Mouse (Mus musculus) thymus, adult 2 months (tissue): ENCODE measurements around the gene Trnp1. TPM values are rescaled to one million over a fixed set of nuclear protein-coding genes. Genes with fewer than 3 reads are reported as not detected.

Source experiments
- DNase-seq: peaks from one replicate; pipeline ENCODE4 v3.0.0; 2021
- H3K27ac ChIP-seq: fragments of 200-500 bp; 2 replicates; pipeline ENCODE4 v1.5.1; 2012; ENCODE audit warnings: low read length, control low read depth; ENCODE audit not compliant: control insufficient read depth, insufficient read depth
- H3K27me3 ChIP-seq: fragments of 200-500 bp; 2 replicates; pipeline ENCODE4 v1.6.1; 2012; ENCODE audit warnings: mild to moderate bottlenecking, low read length, moderate library complexity, mixed read lengths; ENCODE audit not compliant: control insufficient read depth, insufficient read depth
- H3K36me3 ChIP-seq: fragments of 200-500 bp; 2 replicates; pipeline ENCODE4 v1.6.1; 2012; ENCODE audit warnings: mild to moderate bottlenecking, low read length, moderate library complexity; ENCODE audit not compliant: control insufficient read depth, insufficient read depth
- H3K4me1 ChIP-seq: fragments of 200-500 bp; replicated peaks from 2 replicates; pipeline ENCODE4 v1.6.1; 2012; ENCODE audit warnings: low read length; ENCODE audit not compliant: control insufficient read depth, insufficient read depth
- H3K4me3 ChIP-seq: fragments of 200-500 bp; 2 replicates; pipeline ENCODE4 v1.5.1; 2012; ENCODE audit warnings: mild to moderate bottlenecking, low read length, control low read depth, moderate library complexity; ENCODE audit not compliant: control insufficient read depth, insufficient read depth
- CTCF ChIP-seq: fragments of 200-500 bp; IDR thresholded peaks from 2 replicates; pipeline ENCODE4 v1.5.1; 2012; ENCODE audit warnings: mild to moderate bottlenecking, control low read depth, low read length, moderate library complexity, borderline replicate concordance; ENCODE audit not compliant: control insufficient read depth, poor library complexity, insufficient read depth; ENCODE audit errors: extremely low read depth
- POLR2A ChIP-seq: fragments of 200-500 bp; IDR thresholded peaks from 2 replicates; pipeline ENCODE4 v1.6.1; 2012; ENCODE audit warnings: mild to moderate bottlenecking, low read length, control low read depth, moderate library complexity; ENCODE audit not compliant: control insufficient read depth, poor library complexity, insufficient read depth; ENCODE audit errors: extremely low read depth
- WGBS: fragments of 180-500 bp; shearing (Covaris S2); methylation state at CpG from one replicate; pipeline ENCODE4 v1.1.7; 2018; 5-methylcytosine and 5-hydroxymethylcytosine counted together
- polyA plus RNA-seq: library from polyadenylated mRNA; depleted of rRNA; stranded (reverse); fragments of >200 nt; gene quantifications from 2 replicates; pipeline ENCODE4 v1.2.3, GENCODE M21; 2012; rRNA removed

The Trnp1 gene
- polyA plus RNA-seq, 1 experiment = 1.5 TPM

GRCm38 (mm10) chr4:133447366-133447765 is 51.0 kb downstream of the Trnp1 start:
- no peaks in the 10 kb centered on the region; the same call in 1 of the 2 replicates for H3K27me3 ChIP-seq
- WGBS = 66% methylated on average over 5 of the region's 5 CpGs

DNA sequence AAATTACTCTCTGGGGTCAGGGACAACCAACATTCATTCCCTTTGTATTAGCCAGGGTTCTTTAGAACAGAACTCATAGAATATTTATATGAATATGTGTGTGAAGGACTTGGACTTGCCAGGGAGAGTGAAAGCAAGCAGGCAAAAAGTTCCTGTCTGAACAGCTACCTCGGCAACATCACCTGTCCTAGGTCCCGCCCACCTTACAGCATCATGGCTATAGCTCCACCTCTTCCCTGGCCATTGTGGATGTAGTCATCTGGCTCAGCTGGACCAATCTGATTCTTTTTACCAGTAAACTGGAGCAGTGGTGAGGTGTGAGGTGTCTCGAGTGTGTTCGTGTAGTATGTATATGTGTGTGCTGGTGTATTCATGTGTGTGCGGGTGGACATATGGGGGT is 52.6 kb downstream of the Trnp1 start:
- Histone ChIP-seq H3K4me3 (no peak overlapping the region), H3K27ac (no peak overlapping the region), H3K4me1 (no peaks in the 10 kb centered on the region), H3K36me3 (no peaks in the 10 kb centered on the region), H3K27me3 (no peaks in the 10 kb centered on the region)
- TF ChIP-seq POLR2A (no peak), CTCF (no peak)
- no peak for DNase-seq
- WGBS = 96% methylated on average over 5 of the region's 5 CpGs

More at GRCm38 (mm10) chr4:133447366-133447765, 51.0 kb downstream of the Trnp1 start:
- TF ChIP-seq CTCF = no peak
- TF ChIP-seq POLR2A = no peak
- H3K4me3 ChIP-seq = no peak overlapping the region
- H3K36me3 ChIP-seq = no peaks in the 10 kb centered on the region
- no peaks in the 10 kb centered on the region for H3K4me1 ChIP-seq
- no peak for DNase-seq
- no peak overlapping the region for H3K27ac ChIP-seq

GRCm38 (mm10) chr4:133443085-133443484 is 55.3 kb downstream of the Trnp1 start:
- Histone ChIP-seq H3K27me3 (no peaks in the 10 kb centered on the region), H3K36me3 (no peaks in the 10 kb centered on the region), H3K4me1 (peaks cover 16% of the 10 kb centered on the region), H3K27ac (no peak overlapping the region), H3K4me3 (no peak overlapping the region)
- WGBS = 67% methylated on average over 5 of the region's 5 CpGs
- no peak for DNase-seq
- TF ChIP-seq CTCF = no peak
- TF ChIP-seq POLR2A = no peak

GRCm38 (mm10) chr4:133442194-133442593 is 56.2 kb downstream of the Trnp1 start:
- H3K4me3 ChIP-seq = no peak overlapping the region
- H3K27me3 ChIP-seq = no peaks in the 10 kb centered on the region
- 97% methylated on average over 3 of the region's 3 CpGs for WGBS
- TF ChIP-seq CTCF = no peak
- no peak for TF ChIP-seq POLR2A
- no peak overlapping the region for H3K27ac ChIP-seq
- no peak for DNase-seq
- H3K36me3 ChIP-seq = no peaks in the 10 kb centered on the region
- peaks cover 16% of the 10 kb centered on the region for H3K4me1 ChIP-seq

Other genes with a start within 250 kb of the Trnp1 start
- 39.7 and 45.2 TPM in 2 replicates for gene Sytl1, start 235.4 kb downstream of the Trnp1 start, polyA plus RNA-seq
- 134 and 143 TPM in 2 replicates for gene Tmem222, start 220.8 kb downstream of the Trnp1 start, polyA plus RNA-seq
- 107 and 124 TPM in 2 replicates for gene Wdtc1, start 145.1 kb downstream of the Trnp1 start, polyA plus RNA-seq
- 77.9 and 89.8 TPM in 2 replicates for gene Slc9a1, start 128.8 kb downstream of the Trnp1 start, polyA plus RNA-seq
- gene Tent5b, start 18.4 kb downstream of the Trnp1 start, polyA plus RNA-seq = 0.40 and 0.86 TPM in 2 replicates
- gene Kdf1, start 20.4 kb upstream of the Trnp1 start, polyA plus RNA-seq = 6.9 and 7.7 TPM in 2 replicates
- 51.9 and 61.3 TPM in 2 replicates for gene Nudc, start 47.4 kb upstream of the Trnp1 start, polyA plus RNA-seq
- gene Nr0b2, start 54.8 kb upstream of the Trnp1 start, polyA plus RNA-seq = 2.4 TPM in 1 of 2 replicates, not detected in the other
- 7.9 and 9.5 TPM in 2 replicates for gene Gpatch3, start 76.2 kb upstream of the Trnp1 start, polyA plus RNA-seq
- gene Gpn2, start 85.8 kb upstream of the Trnp1 start, polyA plus RNA-seq = 59.4 and 64.2 TPM in 2 replicates
- gene Sfn, start 103.6 kb upstream of the Trnp1 start, polyA plus RNA-seq = 60.5 and 65.9 TPM in 2 replicates
- 150 and 172 TPM in 2 replicates for gene Zdhhc18, start 151.6 kb upstream of the Trnp1 start, polyA plus RNA-seq
- gene Pigv, start 174.1 kb upstream of the Trnp1 start, polyA plus RNA-seq = 24.8 and 24.9 TPM in 2 replicates